ENCODE assay signal across 8 mouse cellular contexts in genomic region chr7:19815296-19816223, GRCm38 (mm10). TPM values are rescaled to one million over a fixed set of nuclear protein-coding genes. Genes with fewer than 3 reads are reported as not detected.
A peak's percentile ranks its signal among the peaks of the same experiment; 100 is the strongest.
DNase-seq lines count a peak whose midpoint lies in the region; ATAC-seq and TF ChIP-seq lines count a peak whose summit lies in the region.

No protein-coding gene starts in this region.

- H3K36me3 ChIP-seq in spleen, adult 2 months (ENCODE audit: control insufficient read depth, insufficient read depth, low read length) = peaks cover 13% of the 10 kb centered on the region
- H3K36me3 ChIP-seq in embryonic facial prominence, embryonic 14.5 days (ENCODE audit: control insufficient read depth, insufficient read depth, low read length) = no peaks in the 10 kb centered on the region
- H3K36me3 ChIP-seq in limb, embryonic 12.5 days = no peaks in the 10 kb centered on the region
- peaks cover 14% of the 10 kb centered on the region for H3K36me3 ChIP-seq in splenic B cell, adult 2 months (ENCODE audit: control insufficient read depth, insufficient read depth, low read length, poor library complexity, severe bottlenecking)

- no peaks in the 10 kb centered on the region for H3K27me3 ChIP-seq in spleen, adult 2 months (ENCODE audit: control insufficient read depth, insufficient read depth, low read length)
- peaks cover 17% of the 10 kb centered on the region for H3K27me3 ChIP-seq in embryonic facial prominence, embryonic 14.5 days (replicated peaks; ENCODE audit: control insufficient read depth, insufficient read depth, low read length)
- H3K27me3 ChIP-seq in limb, embryonic 12.5 days = peaks cover 65% of the 10 kb centered on the region
- H3K27me3 ChIP-seq in splenic B cell, adult 2 months (ENCODE audit: control insufficient read depth, insufficient read depth, low read length, poor library complexity, severe bottlenecking) = no peaks in the 10 kb centered on the region

- peak in 1 of 2 experiments; percentile 46 for DNase-seq in spleen, adult 2 months (ENCODE audit: low read depth in 1 of 2, low spot score in 2 of 2)
- DNase-seq in spleen, postnatal 14 days (ENCODE audit: low spot score in 2 of 2) = no peak
- DNase-seq in embryonic facial prominence, embryonic 14.5 days (ENCODE audit: low spot score) = no peak
- peak; percentile 67 for DNase-seq in splenic B cell, adult 2 months (ENCODE audit: low read depth, low spot score)
- no peak for DNase-seq in frontal cortex, postnatal 25 days (ENCODE audit: low spot score in 2 of 2)
- no peak for DNase-seq in cerebellum, adult 18-20 months
- DNase-seq in kidney, postnatal 36 days = no peak

- no peak for TF ChIP-seq CTCF in spleen, adult 2 months (IDR thresholded peaks at IDR 0.05; ENCODE audit: extremely low read depth, insufficient read depth, insufficient read length, insufficient replicate concordance)

- H3K4me3 ChIP-seq in spleen, adult 2 months (ENCODE audit: extremely low read depth, insufficient read depth, insufficient read length) = peak overlapping the region; percentile 60
- H3K4me3 ChIP-seq in embryonic facial prominence, embryonic 14.5 days (ENCODE audit: low read depth, low read length) = peak overlapping the region; percentile 33
- H3K4me3 ChIP-seq in limb, embryonic 12.5 days (replicated peaks) = peak overlapping the region; percentile 38

- H3K9me3 ChIP-seq in embryonic facial prominence, embryonic 14.5 days (ENCODE audit: control insufficient read depth, low read length) = peaks cover 5% of the 10 kb centered on the region; the same call in 1 of the 2 replicates
- H3K9me3 ChIP-seq in limb, embryonic 12.5 days = 0 out of 2 replicates have a peak, but pooled peaks cover 3% of the 10 kb centered on the region

- peaks cover 48% of the 10 kb centered on the region for H3K4me1 ChIP-seq in spleen, adult 2 months (ENCODE audit: control insufficient read depth, insufficient read depth, insufficient read length)
- H3K4me1 ChIP-seq in embryonic facial prominence, embryonic 14.5 days (ENCODE audit: control insufficient read depth, insufficient read depth, low read length) = peaks cover 21% of the 10 kb centered on the region
- peaks cover 30% of the 10 kb centered on the region for H3K4me1 ChIP-seq in limb, embryonic 12.5 days (replicated peaks)

- H3K9ac ChIP-seq in embryonic facial prominence, embryonic 14.5 days (ENCODE audit: low read depth, low read length) = peak overlapping the region; percentile 46
- H3K9ac ChIP-seq in limb, embryonic 12.5 days (replicated peaks) = peak overlapping the region; percentile 31

- peak overlapping the region; percentile 60 for H3K4me2 ChIP-seq in embryonic facial prominence, embryonic 14.5 days (ENCODE audit: low read depth, low read length)
- H3K4me2 ChIP-seq in limb, embryonic 12.5 days = peak overlapping the region; percentile 74

- peak; percentile 28 for ATAC-seq in embryonic facial prominence, embryonic 14.5 days (ENCODE audit: low read depth)
- ATAC-seq in limb, embryonic 12.5 days (ENCODE audit: insufficient number of reproducible peaks, insufficient read depth, low FRiP score, low TSS enrichment, low read depth) = peak; percentile 22; the same call in 1 of the 2 replicates

- no peak for TF ChIP-seq POLR2A in spleen, adult 2 months (IDR thresholded peaks at IDR 0.05; ENCODE audit: low read depth, low read length)

- WGBS in spleen, adult 2 months = 31% methylated on average over 17 of the region's 17 CpGs
- WGBS in embryonic facial prominence, embryonic 14.5 days = 29% methylated on average over 17 of the region's 17 CpGs
- WGBS in limb, embryonic 12.5 days = 33% methylated on average over 17 of the region's 17 CpGs

- H3K27ac ChIP-seq in spleen, adult 2 months (ENCODE audit: insufficient read depth, low read length) = peak overlapping the region; percentile 90
- peak overlapping the region; percentile 71; the same call in 1 of the 2 replicates for H3K27ac ChIP-seq in embryonic facial prominence, embryonic 14.5 days (replicated peaks; ENCODE audit: low read depth, low read length)
- no peak overlapping the region for H3K27ac ChIP-seq in limb, embryonic 12.5 days

RNA-seq across cellular contexts. Expression of gene Bcl3, which starts 7.0 kb away (rescaled TPM):
- 102 and 149 TPM in 2 replicates for polyA plus RNA-seq in spleen, adult 2 months (2012; rRNA removed)
- polyA plus RNA-seq in embryonic facial prominence, embryonic 14.5 days (2014; fragmentation: Nextera tagmentation; extraction: Ambion mirVana) = 4.3 and 4.6 TPM in 2 replicates
- polyA plus RNA-seq in limb, embryonic 12.5 days (2016; fragmentation: Nextera tagmentation; extraction: Ambion mirVana) = 0.54 and 0.82 TPM in 2 replicates

RNA-seq across cellular contexts. Expression of gene Cblc, which starts 19.0 kb away (rescaled TPM):
- polyA plus RNA-seq in spleen, adult 2 months (2012; rRNA removed) = 1.4 TPM in 2 replicates
- polyA plus RNA-seq in embryonic facial prominence, embryonic 14.5 days (2014; fragmentation: Nextera tagmentation; extraction: Ambion mirVana) = 4.7 TPM in 2 replicates
- 2.8 and 3.1 TPM in 2 replicates for polyA plus RNA-seq in limb, embryonic 12.5 days (2016; fragmentation: Nextera tagmentation; extraction: Ambion mirVana)

RNA-seq across cellular contexts. Expression of gene Gm19345, which starts 36.2 kb away (rescaled TPM):
- polyA plus RNA-seq in spleen, adult 2 months (2012; rRNA removed) = 0.45 TPM in 1 of 2 replicates, not detected in the other
- 0.69 and 0.75 TPM in 2 replicates for polyA plus RNA-seq in embryonic facial prominence, embryonic 14.5 days (2014; fragmentation: Nextera tagmentation; extraction: Ambion mirVana)
- 0.43 TPM in 1 of 2 replicates, not detected in the other for polyA plus RNA-seq in limb, embryonic 12.5 days (2016; fragmentation: Nextera tagmentation; extraction: Ambion mirVana)

RNA-seq across cellular contexts. Expression of gene Bcam, which starts 44.7 kb away (rescaled TPM):
- 30.1 and 39.8 TPM in 2 replicates for polyA plus RNA-seq in spleen, adult 2 months (2012; rRNA removed)
- 101 and 114 TPM in 2 replicates for polyA plus RNA-seq in embryonic facial prominence, embryonic 14.5 days (2014; fragmentation: Nextera tagmentation; extraction: Ambion mirVana)
- polyA plus RNA-seq in limb, embryonic 12.5 days (2016; fragmentation: Nextera tagmentation; extraction: Ambion mirVana) = 59.7 and 63.3 TPM in 2 replicates

RNA-seq across cellular contexts. Expression of gene Ceacam16, which starts 45.5 kb away (rescaled TPM):
- polyA plus RNA-seq in spleen, adult 2 months (2012; rRNA removed) = 17.0 and 21.7 TPM in 2 replicates
- polyA plus RNA-seq in embryonic facial prominence, embryonic 14.5 days (2014; fragmentation: Nextera tagmentation; extraction: Ambion mirVana) = not detected in 2 replicates
- polyA plus RNA-seq in limb, embryonic 12.5 days (2016; fragmentation: Nextera tagmentation; extraction: Ambion mirVana) = not detected in 2 replicates

Comparison
In these comparisons a context has a peak if more than half of its experiments do, and no peak if none do; other contexts are left out.
1. RNA of gene Bcl3, which starts 7.0 kb away (polyA plus RNA-seq): 102 to 149 TPM in spleen, adult 2 months; 4.3 to 4.6 TPM in embryonic facial prominence, embryonic 14.5 days and 0.54 to 0.82 TPM in limb, embryonic 12.5 days; every median in the first group is over 10 times any median in the second.
2. Peak in every context shown above with its lines, with median percentiles within 50 percentile points of each other: H3K4me3 ChIP-seq.